Mouse (Mus musculus): ENCODE data around the gene Ttc34. TPM values are rescaled to one million over a fixed set of nuclear protein-coding genes. Genes with fewer than 3 reads are reported as not detected.

The Ttc34 gene
- polyA plus RNA-seq, 1 experiment from 2014 or later: 0.31 TPM

DNA sequence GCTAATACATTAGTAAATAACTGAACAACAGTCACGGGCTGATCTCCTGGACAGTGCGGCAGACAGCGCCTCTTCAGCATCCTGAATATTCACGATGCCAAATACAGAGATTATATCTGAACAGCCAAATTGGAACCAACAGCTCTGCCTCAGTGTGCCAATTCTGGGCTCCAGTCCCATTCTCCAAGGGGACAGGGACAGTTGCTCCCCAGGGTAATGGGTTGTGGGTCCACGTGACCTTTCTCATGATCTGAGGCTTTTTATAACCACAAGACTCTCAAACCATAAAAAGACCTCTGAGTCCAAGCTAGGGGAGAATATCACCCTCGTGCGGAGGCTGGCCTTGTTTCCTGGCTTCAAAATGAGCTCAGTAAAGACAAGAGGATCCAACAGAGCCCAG lies 10.1 kb upstream of the Ttc34 start:
- WGBS: 92% methylated on average over 7 of the region's 7 CpGs
- ATAC-seq (ENCODE audit: low FRiP score) (no peak), DNase-seq (ENCODE audit: low spot score, missing footprints) (no peak)
- no peak overlapping the region for H3K9ac ChIP-seq (ENCODE audit: low read length)
- H3K36me3 ChIP-seq (ENCODE audit: control insufficient read depth, insufficient read depth, low read length): no peaks in the 10 kb centered on the region
- H3K27me3 ChIP-seq (ENCODE audit: control insufficient read depth, insufficient read depth, low read length): no peaks in the 10 kb centered on the region; the same call in 1 of the 2 replicates
- no peak overlapping the region for H3K4me2 ChIP-seq
- no peaks in the 10 kb centered on the region; the same call in 1 of the 2 replicates for H3K4me1 ChIP-seq (ENCODE audit: control insufficient read depth, insufficient read depth, low read length)
- no peaks in the 10 kb centered on the region for H3K9me3 ChIP-seq (ENCODE audit: control insufficient read depth, low read length)
- H3K27ac ChIP-seq (ENCODE audit: low read depth, low read length): no peak overlapping the region
- no peak overlapping the region for H3K4me3 ChIP-seq (ENCODE audit: low read depth, low read length)

DNA sequence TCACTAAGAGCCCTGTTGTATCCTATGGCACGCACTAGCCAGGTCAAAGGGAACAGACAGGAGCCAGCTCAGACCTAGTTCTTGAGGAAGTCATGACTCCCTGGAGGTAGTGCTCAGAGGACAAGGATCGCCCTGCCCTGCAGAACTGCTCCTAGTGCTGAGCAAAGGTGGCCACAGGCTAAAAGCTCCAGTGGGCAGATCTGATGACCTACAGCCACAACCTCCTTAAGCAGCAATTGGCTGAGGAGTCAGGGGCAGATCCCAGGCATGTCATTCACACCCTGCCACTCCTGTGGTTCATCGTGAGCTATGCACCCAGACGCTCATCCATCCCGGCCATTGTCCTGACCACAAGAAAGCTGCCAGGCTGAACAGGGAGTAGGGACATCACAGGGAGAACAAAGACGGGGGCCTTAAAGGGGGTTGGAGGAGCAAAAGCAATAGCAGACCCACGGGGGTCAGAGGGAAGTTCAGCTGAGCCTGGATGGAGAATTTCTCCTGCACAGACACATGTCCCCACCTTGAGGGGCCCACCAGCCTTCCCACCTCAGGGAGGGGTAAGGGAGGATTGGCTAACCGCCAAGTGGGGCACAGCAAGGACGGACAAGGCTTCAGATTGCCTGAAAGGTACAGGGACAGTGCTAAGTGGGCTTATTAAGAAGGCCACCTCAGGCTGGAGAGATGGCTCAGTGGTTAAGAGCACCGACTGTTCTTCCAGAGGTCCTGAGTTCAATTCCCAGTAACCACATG lies 9.2 kb upstream of the Ttc34 start:
- Histone ChIP-seq H3K9me3 (ENCODE audit: control insufficient read depth, low read length) (no peaks in the 10 kb centered on the region), H3K4me2 (no peak overlapping the region), H3K4me1 (ENCODE audit: control insufficient read depth, insufficient read depth, low read length) (no peaks in the 10 kb centered on the region; the same call in 1 of the 2 replicates), H3K27ac (ENCODE audit: low read depth, low read length) (no peak overlapping the region), H3K9ac (ENCODE audit: low read length) (no peak overlapping the region), H3K27me3 (ENCODE audit: control insufficient read depth, insufficient read depth, low read length) (no peaks in the 10 kb centered on the region; the same call in 1 of the 2 replicates), H3K4me3 (ENCODE audit: low read depth, low read length) (no peak overlapping the region), H3K36me3 (ENCODE audit: control insufficient read depth, insufficient read depth, low read length) (no peaks in the 10 kb centered on the region)
- 57% methylated on average over 10 of the region's 10 CpGs for WGBS
- no peak for ATAC-seq (ENCODE audit: low FRiP score)
- no peak for DNase-seq (ENCODE audit: low spot score, missing footprints)

DNA sequence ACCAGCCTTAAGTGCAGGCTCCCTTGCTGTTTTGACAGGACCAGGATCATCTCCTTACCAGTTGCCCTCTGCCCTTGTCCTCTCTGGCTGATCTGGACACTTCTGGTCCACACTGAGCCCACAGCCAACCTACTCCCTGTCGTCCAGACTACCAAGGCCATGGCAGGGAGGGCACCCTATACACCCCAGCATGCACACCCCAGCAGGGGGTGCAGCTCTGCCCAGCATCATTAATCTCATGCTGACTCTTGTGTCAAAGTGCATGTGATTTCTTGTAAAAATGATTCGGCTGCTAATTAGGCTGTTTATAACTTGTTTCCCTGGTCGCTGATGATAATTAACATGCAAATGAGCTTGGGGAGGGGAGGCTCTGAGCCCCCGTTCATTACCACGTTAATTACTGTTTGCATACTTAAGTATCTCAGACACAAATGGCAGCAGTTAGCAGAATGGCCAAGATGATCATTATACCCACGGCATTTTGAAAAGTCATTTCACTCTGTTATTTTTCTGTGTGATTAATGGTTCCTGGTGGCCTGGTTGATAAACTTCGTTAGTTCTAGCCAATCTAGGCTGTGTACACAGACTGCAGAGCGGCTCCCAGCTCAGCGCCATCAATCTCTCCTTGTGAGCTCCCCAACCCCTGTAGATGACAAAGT lies 5.2 kb upstream of the Ttc34 start:
- Histone ChIP-seq H3K9ac (ENCODE audit: low read length) (no peak overlapping the region), H3K36me3 (ENCODE audit: control insufficient read depth, insufficient read depth, low read length) (no peaks in the 10 kb centered on the region), H3K4me2 (no peak overlapping the region), H3K4me3 (ENCODE audit: low read depth, low read length) (no peak overlapping the region), H3K4me1 (ENCODE audit: control insufficient read depth, insufficient read depth, low read length) (no peaks in the 10 kb centered on the region; the same call in 1 of the 2 replicates), H3K9me3 (ENCODE audit: control insufficient read depth, low read length) (no peaks in the 10 kb centered on the region), H3K27ac (ENCODE audit: low read depth, low read length) (no peak overlapping the region), H3K27me3 (ENCODE audit: control insufficient read depth, insufficient read depth, low read length) (no peaks in the 10 kb centered on the region)
- 62% methylated on average over 9 of the region's 9 CpGs for WGBS
- DNase-seq (ENCODE audit: low spot score, missing footprints): no peak
- ATAC-seq (ENCODE audit: low FRiP score): no peak

DNA sequence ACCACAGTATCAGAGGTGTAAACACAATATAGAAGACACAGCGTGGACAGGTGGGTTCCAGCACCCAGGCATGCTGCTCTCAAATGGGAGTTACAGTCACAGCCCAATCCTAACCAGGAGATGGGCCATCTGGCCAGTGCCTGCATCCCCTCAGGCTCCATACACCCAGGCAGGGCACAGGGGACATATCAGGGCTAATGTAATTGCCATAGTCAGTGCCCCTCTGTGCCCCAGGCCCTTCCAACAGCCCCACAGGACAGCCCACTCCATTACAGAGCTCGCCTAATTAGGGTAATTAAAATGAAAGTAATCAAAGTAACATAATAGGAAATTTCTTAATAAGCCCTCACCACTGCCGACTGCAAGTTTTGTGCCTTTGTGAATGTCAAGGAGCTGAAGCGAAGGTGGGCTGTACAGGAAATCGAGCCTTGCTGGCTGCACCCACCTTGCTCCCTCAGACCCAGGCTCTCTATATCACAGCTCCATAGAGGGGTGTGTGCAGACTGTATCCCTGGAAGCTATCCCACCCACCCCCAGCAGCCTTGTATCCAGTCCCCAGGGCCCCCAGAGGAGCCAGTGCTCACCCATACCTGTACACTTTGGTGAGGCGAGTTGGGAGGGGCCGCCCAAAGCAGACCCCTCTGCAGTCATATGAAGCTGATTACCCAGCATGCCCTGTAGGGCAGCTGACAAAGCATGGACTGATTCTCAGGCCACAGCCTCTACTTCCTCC lies 910 bp upstream of the Ttc34 start:
- H3K27me3 ChIP-seq (ENCODE audit: control insufficient read depth, insufficient read depth, low read length): no peaks in the 10 kb centered on the region
- no peak for ATAC-seq (ENCODE audit: low FRiP score)

DNA sequence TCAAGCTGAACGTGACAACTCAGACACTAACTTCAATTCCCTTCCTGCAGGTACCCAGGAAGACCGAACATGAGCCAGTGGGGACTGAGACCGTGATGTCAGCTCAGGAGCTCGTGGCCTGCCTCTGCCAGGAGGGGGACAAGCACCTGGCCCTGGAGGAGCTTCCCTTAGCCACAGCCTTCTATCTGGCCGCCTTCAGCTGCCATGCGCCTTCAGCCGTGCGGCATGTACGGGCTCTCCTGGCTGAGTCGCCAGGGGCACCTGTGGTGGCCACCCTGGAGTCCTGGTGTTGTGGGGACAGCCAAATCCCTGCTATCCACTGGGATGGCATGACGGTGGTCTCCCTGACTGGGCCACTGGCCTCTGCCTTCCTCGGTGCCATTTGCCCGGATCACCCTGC lies 1.5 kb downstream of the Ttc34 start:
- Histone ChIP-seq H3K9me3 (ENCODE audit: control insufficient read depth, low read length) (no peaks in the 10 kb centered on the region), H3K27ac (ENCODE audit: low read depth, low read length) (no peak overlapping the region), H3K9ac (ENCODE audit: low read length) (no peak overlapping the region), H3K36me3 (ENCODE audit: control insufficient read depth, insufficient read depth, low read length) (no peaks in the 10 kb centered on the region), H3K4me2 (no peak overlapping the region), H3K4me1 (ENCODE audit: control insufficient read depth, insufficient read depth, low read length) (no peaks in the 10 kb centered on the region), H3K4me3 (ENCODE audit: low read depth, low read length) (no peak overlapping the region), H3K27me3 (ENCODE audit: control insufficient read depth, insufficient read depth, low read length) (no peaks in the 10 kb centered on the region)
- DNase-seq (ENCODE audit: low spot score, missing footprints) (no peak), ATAC-seq (ENCODE audit: low FRiP score) (no peak)
- 93% methylated on average over 13 of the region's 13 CpGs for WGBS

More for the DNA sequence above, 910 bp upstream of the Ttc34 start:
- no peak overlapping the region for H3K4me2 ChIP-seq
- no peaks in the 10 kb centered on the region for H3K36me3 ChIP-seq (ENCODE audit: control insufficient read depth, insufficient read depth, low read length)
- WGBS: 74% methylated on average over 7 of the region's 7 CpGs
- H3K4me3 ChIP-seq (ENCODE audit: low read depth, low read length): no peak overlapping the region
- DNase-seq (ENCODE audit: low spot score, missing footprints): no peak
- H3K4me1 ChIP-seq (ENCODE audit: control insufficient read depth, insufficient read depth, low read length): no peaks in the 10 kb centered on the region
- no peak overlapping the region for H3K9ac ChIP-seq (ENCODE audit: low read length)
- H3K27ac ChIP-seq (ENCODE audit: low read depth, low read length): no peak overlapping the region
- no peaks in the 10 kb centered on the region for H3K9me3 ChIP-seq (ENCODE audit: control insufficient read depth, low read length)

DNA sequence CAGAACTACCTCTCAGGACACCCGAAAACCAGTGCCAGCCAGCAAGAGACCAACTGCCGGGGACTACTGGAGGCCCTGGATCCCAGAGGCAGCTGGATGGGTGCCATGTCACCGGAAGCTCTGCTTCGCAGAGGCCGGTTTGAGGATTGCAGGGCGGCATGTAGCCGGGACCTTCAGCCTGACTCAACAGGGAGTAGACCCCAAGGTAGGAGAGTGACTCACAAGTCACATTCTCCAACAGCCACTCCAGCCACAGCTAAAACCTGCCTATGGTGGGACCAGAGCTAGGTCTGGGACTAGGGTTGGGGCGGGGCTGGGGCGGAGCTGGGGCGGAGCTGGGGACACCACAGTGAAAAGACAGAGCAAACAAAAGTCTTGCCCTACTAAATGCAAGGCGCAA lies 2.1 kb downstream of the Ttc34 start:
- WGBS: 45% methylated on average over 11 of the region's 11 CpGs
- DNase-seq (ENCODE audit: low spot score, missing footprints): peak; percentile 79
- ATAC-seq (ENCODE audit: low FRiP score): no peak
- H3K27me3 ChIP-seq (ENCODE audit: control insufficient read depth, insufficient read depth, low read length): no peaks in the 10 kb centered on the region
- no peaks in the 10 kb centered on the region for H3K9me3 ChIP-seq (ENCODE audit: control insufficient read depth, low read length)
- H3K4me1 ChIP-seq (ENCODE audit: control insufficient read depth, insufficient read depth, low read length): no peaks in the 10 kb centered on the region
- H3K9ac ChIP-seq (ENCODE audit: low read length): no peak overlapping the region
- H3K4me2 ChIP-seq: no peak overlapping the region
- no peak overlapping the region for H3K27ac ChIP-seq (ENCODE audit: low read depth, low read length)
- H3K4me3 ChIP-seq (ENCODE audit: low read depth, low read length): no peak overlapping the region
- H3K36me3 ChIP-seq (ENCODE audit: control insufficient read depth, insufficient read depth, low read length): no peaks in the 10 kb centered on the region

DNA sequence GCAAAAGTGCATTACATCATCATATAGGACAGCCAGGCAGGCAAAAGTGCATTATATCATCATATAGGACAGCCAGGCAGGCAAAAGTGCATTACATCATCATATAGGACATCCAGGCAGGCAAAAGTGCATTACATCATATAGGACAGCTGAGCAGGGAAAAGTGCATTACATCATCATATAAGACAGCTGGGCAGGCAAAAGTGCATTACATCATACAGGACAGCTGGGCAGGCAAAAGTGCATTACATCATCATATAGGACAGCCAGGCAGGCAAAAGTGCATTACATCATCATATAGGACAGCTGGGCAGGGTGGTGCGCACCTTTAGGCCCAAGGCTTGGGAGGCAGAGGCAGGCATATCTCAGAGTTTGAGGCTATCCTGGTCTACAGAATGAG lies 15.4 kb downstream of the Ttc34 start:
- no peaks in the 10 kb centered on the region for H3K9me3 ChIP-seq (ENCODE audit: control insufficient read depth, low read length)
- no peak overlapping the region for H3K4me2 ChIP-seq
- DNase-seq (ENCODE audit: low spot score, missing footprints) (peak; percentile 77), ATAC-seq (ENCODE audit: low FRiP score) (no peak)
- WGBS: 100% methylated on average over 1 of the region's 1 CpGs
- H3K36me3 ChIP-seq (ENCODE audit: control insufficient read depth, insufficient read depth, low read length): no peaks in the 10 kb centered on the region
- H3K4me3 ChIP-seq (ENCODE audit: low read depth, low read length): no peak overlapping the region
- H3K9ac ChIP-seq (ENCODE audit: low read length): no peak overlapping the region
- H3K27me3 ChIP-seq (ENCODE audit: control insufficient read depth, insufficient read depth, low read length): peaks cover 21% of the 10 kb centered on the region
- no peak overlapping the region for H3K27ac ChIP-seq (ENCODE audit: low read depth, low read length)
- peaks cover 3% of the 10 kb centered on the region for H3K4me1 ChIP-seq (ENCODE audit: control insufficient read depth, insufficient read depth, low read length)

DNA sequence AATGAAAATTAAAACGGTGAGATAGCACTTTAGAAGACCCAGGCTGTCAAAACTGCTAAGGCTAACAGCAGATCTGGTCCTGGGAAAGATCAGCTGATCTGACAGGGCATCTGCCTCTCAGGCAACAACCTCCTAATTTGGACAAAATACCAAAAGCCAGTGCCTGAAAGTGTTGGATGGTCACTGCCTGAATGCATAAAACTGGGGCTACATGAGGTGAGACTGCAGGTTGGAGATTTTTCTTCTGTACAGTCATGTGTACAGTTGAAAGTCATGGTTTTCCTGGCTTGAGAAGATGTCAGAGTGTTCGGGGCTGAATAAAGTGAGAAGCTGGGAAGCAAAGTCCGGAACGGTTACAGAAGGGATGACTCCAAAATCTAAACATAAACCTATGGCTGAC lies 16.6 kb downstream of the Ttc34 start:
- Histone ChIP-seq H3K9me3 (ENCODE audit: control insufficient read depth, low read length) (no peaks in the 10 kb centered on the region), H3K4me2 (no peak overlapping the region), H3K4me1 (ENCODE audit: control insufficient read depth, insufficient read depth, low read length) (peaks cover 3% of the 10 kb centered on the region), H3K9ac (ENCODE audit: low read length) (no peak overlapping the region), H3K36me3 (ENCODE audit: control insufficient read depth, insufficient read depth, low read length) (no peaks in the 10 kb centered on the region), H3K27ac (ENCODE audit: low read depth, low read length) (no peak overlapping the region), H3K27me3 (ENCODE audit: control insufficient read depth, insufficient read depth, low read length) (peaks cover 23% of the 10 kb centered on the region), H3K4me3 (ENCODE audit: low read depth, low read length) (no peak overlapping the region)
- DNase-seq (ENCODE audit: low spot score, missing footprints) (peak; percentile 59), ATAC-seq (ENCODE audit: low FRiP score) (no peak)
- WGBS: 85% methylated on average over 4 of the region's 4 CpGs
